Mouse (Mus musculus) lung, embryonic 15.5 days (tissue): ENCODE measurements around the gene Cald1. TPM values are rescaled to one million over a fixed set of nuclear protein-coding genes. Genes with fewer than 3 reads are reported as not detected.
A peak's percentile ranks its signal among the peaks of the same experiment; 100 is the strongest.

ENCODE experiments used
- ATAC-seq: fragments of 200-750 bp; cut with Nextera tagmentation; 2 replicates; pipeline ENCODE4 v1.8.0; 2017; ENCODE audit warnings: moderate number of reproducible peaks, borderline replicate concordance; ENCODE audit not compliant: low FRiP score, low TSS enrichment; ENCODE audit errors: extremely low read depth
- H3K27ac ChIP-seq: fragments of 300-500 bp; sonication (generic); 2 replicates; pipeline ENCODE4 v1.5.1; 2015; ENCODE audit warnings: moderate library complexity, mild to moderate bottlenecking, inconsistent platforms
- H3K27me3 ChIP-seq: fragments of 300-500 bp; sonication (generic); 2 replicates; pipeline ENCODE4 v1.6.1; 2015; ENCODE audit warnings: inconsistent platforms
- H3K36me3 ChIP-seq: fragments of 300-500 bp; sonication (generic); 2 replicates; pipeline ENCODE4 v1.6.1; 2015; ENCODE audit warnings: inconsistent platforms
- H3K4me1 ChIP-seq: fragments of 300-500 bp; sonication (generic); 2 replicates; pipeline ENCODE4 v1.6.1; 2015; ENCODE audit warnings: inconsistent platforms
- H3K4me2 ChIP-seq: fragments of 300-500 bp; sonication (generic); 2 replicates; pipeline ENCODE4 v1.6.1; 2015; ENCODE audit warnings: inconsistent platforms, mild to moderate bottlenecking, moderate library complexity
- H3K4me3 ChIP-seq: fragments of 300-500 bp; sonication (generic); 2 replicates; pipeline ENCODE4 v1.5.1; 2015; ENCODE audit warnings: mild to moderate bottlenecking, inconsistent platforms
- H3K9ac ChIP-seq: fragments of 300-500 bp; sonication (generic); 2 replicates; pipeline ENCODE4 v1.6.1; 2015; ENCODE audit warnings: inconsistent platforms
- H3K9me3 ChIP-seq: fragments of 300-500 bp; sonication (generic); 2 replicates; pipeline ENCODE4 v1.6.1; 2016; ENCODE audit warnings: inconsistent platforms
- WGBS: fragments of 180-500 bp; shearing (Covaris S2); methylation state at CpG from one replicate; pipeline ENCODE4 v1.1.7; 2015; 5-methylcytosine and 5-hydroxymethylcytosine counted together
- polyA plus RNA-seq: library from polyadenylated mRNA; unstranded; fragments of >200 nt; fragmentation: Nextera tagmentation; extraction: Ambion mirVana; gene quantifications from 2 replicates; pipeline ENCODE4 v1.2.1, GENCODE M21; 2015

Cald1 gene
- polyA plus RNA-seq, 1 experiment from 2014 or later = 292 TPM

DNA sequence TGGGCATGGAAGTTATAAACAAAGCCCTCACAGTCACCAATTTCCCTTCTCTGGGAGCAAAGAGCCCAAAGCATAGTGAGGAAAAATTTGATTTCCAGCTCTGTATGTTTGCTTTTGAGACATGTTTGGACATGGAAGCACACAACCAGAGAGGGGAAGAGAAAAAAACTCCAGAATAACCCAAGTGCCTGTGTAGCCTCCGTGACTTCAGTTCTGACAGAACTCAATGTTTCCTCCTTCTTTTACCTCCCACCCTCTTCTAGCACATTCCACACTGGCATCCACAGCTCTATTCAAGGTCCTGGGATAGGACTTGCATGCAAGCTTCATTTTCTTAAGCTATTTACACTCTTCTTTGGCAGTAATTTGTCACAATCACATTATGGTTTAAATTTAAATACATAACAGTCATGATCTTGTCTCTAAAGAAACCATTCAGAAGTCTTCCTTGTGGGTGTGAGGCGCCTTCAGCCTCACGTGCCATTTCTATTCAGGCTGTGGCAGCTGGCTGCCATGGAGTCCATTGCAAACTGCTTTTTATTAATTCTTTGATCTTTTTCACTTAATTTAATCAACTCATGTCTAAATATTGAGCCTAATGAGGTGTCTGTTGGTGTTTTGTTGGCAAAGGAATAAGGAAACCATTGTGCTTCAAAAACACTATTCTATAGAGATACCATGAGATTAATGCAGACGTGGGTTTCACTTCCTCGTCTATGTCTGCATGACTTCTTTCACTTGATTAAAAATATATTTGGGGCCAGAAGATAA is 49.9 kb downstream of the Cald1 start:
- Histone ChIP-seq H3K9me3 (no peaks in the 10 kb centered on the region), H3K27ac (peak overlapping the region; percentile 64), H3K4me3 (no peak overlapping the region), H3K36me3 (no peaks in the 10 kb centered on the region), H3K4me1 (0 out of 2 replicates have a peak, but pooled peaks cover 3% of the 10 kb centered on the region), H3K9ac (no peak overlapping the region), H3K27me3 (no peaks in the 10 kb centered on the region), H3K4me2 (no peak overlapping the region)
- ATAC-seq = peak; percentile 86; the same call in 1 of the 2 replicates
- 39% methylated on average over 5 of the region's 5 CpGs for WGBS

- H3K27ac ChIP-seq = no peak overlapping the region
- no peaks in the 10 kb centered on the region for H3K36me3 ChIP-seq
- H3K4me2 ChIP-seq = no peak overlapping the region
- H3K4me3 ChIP-seq = no peak overlapping the region
- H3K4me1 ChIP-seq = 0 out of 2 replicates have a peak, but pooled peaks cover 3% of the 10 kb centered on the region
- ATAC-seq = no peak
- H3K9me3 ChIP-seq = no peaks in the 10 kb centered on the region
- no peak overlapping the region for H3K9ac ChIP-seq
- WGBS = 63% methylated on average over 7 of the region's 7 CpGs
- H3K27me3 ChIP-seq = no peaks in the 10 kb centered on the region
Observed at GRCm38 (mm10) chr6:34651298-34651697, 53.0 kb downstream of the Cald1 start.

GRCm38 (mm10) chr6:34655719-34656118 is 57.4 kb downstream of the Cald1 start:
- 41% methylated on average over 3 of the region's 3 CpGs for WGBS
- H3K9ac ChIP-seq = no peak overlapping the region
- no peaks in the 10 kb centered on the region for H3K27me3 ChIP-seq

GRCm38 (mm10) chr6:34658791-34659190 is 60.5 kb downstream of the Cald1 start:
- 53% methylated on average over 5 of the region's 5 CpGs for WGBS
- Histone ChIP-seq H3K4me1 (peaks cover 11% of the 10 kb centered on the region), H3K4me2 (no peak overlapping the region), H3K9me3 (no peaks in the 10 kb centered on the region), H3K36me3 (no peaks in the 10 kb centered on the region), H3K4me3 (no peak overlapping the region), H3K27me3 (no peaks in the 10 kb centered on the region), H3K9ac (no peak overlapping the region), H3K27ac (no peak overlapping the region)
- no peak for ATAC-seq

More at GRCm38 (mm10) chr6:34655719-34656118, 57.4 kb downstream of the Cald1 start:
- H3K9me3 ChIP-seq = no peaks in the 10 kb centered on the region
- no peak overlapping the region for H3K4me3 ChIP-seq
- no peaks in the 10 kb centered on the region for H3K36me3 ChIP-seq
- peaks cover 3% of the 10 kb centered on the region; the same call in 1 of the 2 replicates for H3K4me1 ChIP-seq
- ATAC-seq = no peak
- H3K27ac ChIP-seq = no peak overlapping the region
- no peak overlapping the region for H3K4me2 ChIP-seq

DNA sequence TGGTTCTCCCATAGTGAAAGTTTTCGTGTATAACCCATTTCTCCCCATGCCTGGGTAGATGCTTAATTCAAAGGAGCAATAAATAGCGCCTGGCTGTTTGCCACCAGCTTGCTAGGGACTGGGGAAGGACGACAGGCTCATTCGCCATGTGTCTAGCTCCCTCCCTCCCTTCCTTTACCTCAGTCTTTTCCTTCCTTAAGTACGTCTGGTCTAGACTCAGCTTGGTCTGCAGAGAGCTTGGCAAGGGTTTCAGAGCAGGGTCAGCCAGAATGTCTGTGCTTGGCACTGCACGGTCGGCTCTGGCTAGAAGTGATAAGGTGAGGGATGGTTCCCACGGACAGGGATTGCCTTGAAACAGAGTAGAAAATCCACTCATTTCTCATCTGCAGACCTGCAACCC is 62.4 kb downstream of the Cald1 start:
- Histone ChIP-seq H3K4me3 (no peak overlapping the region), H3K4me1 (peaks cover 26% of the 10 kb centered on the region), H3K36me3 (no peaks in the 10 kb centered on the region), H3K27ac (no peak overlapping the region), H3K9me3 (no peaks in the 10 kb centered on the region), H3K27me3 (no peaks in the 10 kb centered on the region), H3K9ac (no peak overlapping the region), H3K4me2 (no peak overlapping the region)
- no peak for ATAC-seq
- WGBS = 23% methylated on average over 8 of the region's 8 CpGs

DNA sequence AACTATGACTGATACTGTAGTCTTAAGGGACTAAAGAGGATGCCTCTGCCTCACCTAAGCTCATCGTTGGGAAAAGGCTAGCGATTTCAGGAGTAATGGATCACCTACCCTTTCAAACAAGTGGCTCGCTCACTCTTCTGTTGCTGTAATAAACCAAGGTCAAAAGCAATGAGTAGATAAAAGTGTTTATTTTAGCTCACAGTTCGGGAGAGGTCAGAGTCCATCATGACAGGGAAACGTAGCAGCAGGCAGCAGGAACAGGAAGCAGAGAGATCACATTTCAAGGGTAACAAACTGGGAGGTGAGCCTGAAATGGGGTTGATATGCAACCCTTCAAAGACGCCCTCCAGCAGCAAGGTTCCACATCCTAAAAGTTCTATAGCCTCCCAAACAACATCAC is 64.3 kb downstream of the Cald1 start:
- no peaks in the 10 kb centered on the region for H3K9me3 ChIP-seq
- H3K4me2 ChIP-seq = no peak overlapping the region
- no peaks in the 10 kb centered on the region for H3K27me3 ChIP-seq
- WGBS = 47% methylated on average over 6 of the region's 6 CpGs
- H3K27ac ChIP-seq = no peak overlapping the region
- H3K4me1 ChIP-seq = peaks cover 26% of the 10 kb centered on the region
- no peak for ATAC-seq
- no peak overlapping the region for H3K9ac ChIP-seq
- H3K4me3 ChIP-seq = no peak overlapping the region
- H3K36me3 ChIP-seq = no peaks in the 10 kb centered on the region

GRCm38 (mm10) chr6:34664291-34664690 is 66.0 kb downstream of the Cald1 start:
- no peaks in the 10 kb centered on the region for H3K36me3 ChIP-seq
- 0 out of 2 replicates have a peak, but pooled peaks have one; percentile 35 for ATAC-seq
- H3K4me3 ChIP-seq = no peak overlapping the region
- peaks cover 26% of the 10 kb centered on the region for H3K4me1 ChIP-seq
- no peak overlapping the region for H3K9ac ChIP-seq
- H3K4me2 ChIP-seq = no peak overlapping the region
- 47% methylated on average over 4 of the region's 4 CpGs for WGBS
- H3K9me3 ChIP-seq = no peaks in the 10 kb centered on the region
- H3K27ac ChIP-seq = peak overlapping the region; percentile 26; the same call in 1 of the 2 replicates
- no peaks in the 10 kb centered on the region for H3K27me3 ChIP-seq

GRCm38 (mm10) chr6:34664749-34665148 is 66.4 kb downstream of the Cald1 start:
- Histone ChIP-seq H3K4me2 (no peak overlapping the region), H3K9ac (no peak overlapping the region), H3K36me3 (no peaks in the 10 kb centered on the region), H3K27me3 (no peaks in the 10 kb centered on the region), H3K9me3 (no peaks in the 10 kb centered on the region), H3K4me3 (no peak overlapping the region), H3K27ac (no peak overlapping the region), H3K4me1 (peaks cover 26% of the 10 kb centered on the region)
- WGBS = 29% methylated on average over 5 of the region's 5 CpGs
- ATAC-seq = no peak

DNA sequence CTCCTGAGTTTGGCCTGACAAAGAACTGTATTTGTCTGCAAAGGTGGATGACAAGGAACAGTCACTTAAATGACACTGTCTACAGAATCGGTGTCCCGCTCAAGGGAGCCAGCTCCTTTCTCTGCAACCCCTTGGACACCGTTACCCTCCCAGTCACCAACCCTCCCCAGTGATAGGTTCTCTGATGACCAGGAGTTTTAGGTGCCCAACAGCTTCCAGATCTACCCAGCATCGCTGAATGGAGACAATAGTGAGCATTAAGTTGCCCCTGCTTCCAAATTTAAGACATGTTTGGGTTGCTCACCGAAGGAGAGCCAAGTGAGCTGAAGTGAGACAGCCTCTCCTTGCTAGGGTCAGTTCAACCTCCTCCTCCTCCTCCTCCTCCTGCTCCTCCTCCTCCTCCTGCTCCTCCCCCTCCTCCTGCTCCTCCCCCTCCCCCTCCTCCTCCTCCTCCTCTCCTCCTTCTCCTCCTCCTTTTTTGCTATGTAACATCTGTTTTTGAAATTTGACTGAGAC is 70.5 kb downstream of the Cald1 start:
- no peak overlapping the region for H3K9ac ChIP-seq
- H3K4me1 ChIP-seq = peaks cover 15% of the 10 kb centered on the region
- H3K4me2 ChIP-seq = no peak overlapping the region
- H3K36me3 ChIP-seq = no peaks in the 10 kb centered on the region
- H3K4me3 ChIP-seq = no peak overlapping the region
- no peak for ATAC-seq
- no peaks in the 10 kb centered on the region for H3K9me3 ChIP-seq
- WGBS = 85% methylated on average over 5 of the region's 5 CpGs
- no peaks in the 10 kb centered on the region for H3K27me3 ChIP-seq
- no peak overlapping the region for H3K27ac ChIP-seq

GRCm38 (mm10) chr6:34671355-34671754 is 73.1 kb downstream of the Cald1 start:
- Histone ChIP-seq H3K4me2 (no peak overlapping the region), H3K9me3 (no peaks in the 10 kb centered on the region), H3K36me3 (no peaks in the 10 kb centered on the region), H3K27me3 (no peaks in the 10 kb centered on the region), H3K9ac (no peak overlapping the region), H3K27ac (no peak overlapping the region), H3K4me3 (no peak overlapping the region), H3K4me1 (no peaks in the 10 kb centered on the region)
- 58% methylated on average over 1 of the region's 1 CpGs for WGBS
- ATAC-seq = no peak

- H3K9me3 ChIP-seq = no peaks in the 10 kb centered on the region
- H3K4me2 ChIP-seq = no peak overlapping the region
- H3K4me3 ChIP-seq = no peak overlapping the region
- H3K9ac ChIP-seq = no peak overlapping the region
- ATAC-seq = no peak
- no peaks in the 10 kb centered on the region for H3K36me3 ChIP-seq
- 74% methylated on average over 7 of the region's 7 CpGs for WGBS
- H3K4me1 ChIP-seq = no peaks in the 10 kb centered on the region
- no peak overlapping the region for H3K27ac ChIP-seq
- no peaks in the 10 kb centered on the region for H3K27me3 ChIP-seq
Observed at GRCm38 (mm10) chr6:34674416-34674815, 76.1 kb downstream of the Cald1 start.

DNA sequence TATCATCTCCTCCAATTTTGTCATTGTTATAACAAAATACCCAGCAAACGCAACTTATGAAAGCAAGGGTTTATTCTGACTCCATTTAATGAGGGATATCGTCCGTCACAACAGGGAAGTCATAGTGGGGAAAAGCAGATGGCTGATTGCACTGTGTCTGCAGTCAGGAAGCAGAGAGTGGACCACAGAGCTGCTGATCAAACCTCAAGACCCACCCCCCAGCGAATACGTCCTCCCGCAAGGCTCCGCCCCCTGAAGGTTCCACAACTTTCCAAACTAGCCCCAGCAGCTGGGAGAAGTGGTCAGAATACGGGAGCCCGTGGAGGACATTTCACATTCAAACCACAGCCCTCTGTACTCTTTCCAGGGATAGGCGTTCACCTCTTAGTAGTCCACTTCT is 76.6 kb downstream of the Cald1 start:
- WGBS = 74% methylated on average over 10 of the region's 10 CpGs
- Histone ChIP-seq H3K27me3 (no peaks in the 10 kb centered on the region), H3K4me3 (no peak overlapping the region), H3K9ac (no peak overlapping the region), H3K4me2 (no peak overlapping the region), H3K4me1 (no peaks in the 10 kb centered on the region), H3K27ac (no peak overlapping the region), H3K9me3 (no peaks in the 10 kb centered on the region), H3K36me3 (no peaks in the 10 kb centered on the region)
- no peak for ATAC-seq
